ENCODE assay signal across 10 mouse cellular contexts in the genomic region with DNA sequence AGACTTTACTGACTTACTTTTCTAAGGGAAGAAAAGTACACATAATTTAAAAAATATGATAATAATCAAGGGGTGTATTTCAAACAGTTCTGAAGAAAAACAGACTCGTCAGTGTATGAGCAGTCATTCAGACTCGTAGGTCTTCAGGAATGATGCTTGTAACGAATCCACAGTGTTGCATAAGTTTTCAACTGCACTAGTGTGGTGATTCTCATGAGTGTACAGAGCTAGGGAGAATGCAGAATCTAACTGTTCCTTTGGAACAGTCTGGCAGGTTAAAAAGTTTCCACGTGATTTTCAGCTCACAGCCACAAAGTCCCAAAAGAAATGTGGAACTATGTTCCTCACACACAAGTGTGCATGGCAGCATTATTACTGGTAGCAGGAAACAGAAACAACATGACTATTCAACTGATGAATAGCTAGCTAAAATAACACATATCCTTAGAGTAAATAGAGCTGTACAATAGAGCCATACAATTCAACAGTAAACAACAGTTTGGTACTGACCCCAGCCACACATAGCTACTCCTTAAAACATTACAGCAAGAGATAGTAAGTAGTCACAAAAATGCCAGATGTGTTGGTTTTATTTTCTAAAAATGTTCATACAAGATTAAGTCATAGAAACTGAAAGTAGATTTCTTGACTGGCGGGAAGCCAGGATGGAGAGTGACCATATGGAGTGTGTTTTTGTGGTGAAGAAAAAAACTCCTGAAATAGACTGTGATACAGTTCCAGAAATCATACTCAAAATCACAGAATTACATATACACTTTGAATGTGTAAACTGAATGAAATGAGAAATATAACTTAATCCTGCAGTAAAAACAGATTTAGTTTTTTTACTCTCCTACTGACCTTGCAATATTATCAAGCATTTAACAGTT.
DNase-seq lines count a peak whose midpoint lies in the region; TF ChIP-seq lines count a peak whose summit lies in the region.
"Had no signal": no experiment of that assay in that cellular context is flagged by ENCODE, and none has a peak within 500 bp of the region (broad histone marks: within the 10 kb centered on the region; RNA-seq: fewer than 3 reads in every experiment).

No protein-coding gene starts in this region.

- DNase-seq in heart, adult 8-10 months (ENCODE audit: low spot score): peak; percentile 0
- DNase-seq in heart, adult 11 months: no peak
- DNase-seq in Muller cell, postnatal 12 days (ENCODE audit: inconsistent ontology term): peak; percentile 12
- peak; percentile 18 to 81 for DNase-seq in left cerebral cortex, adult 9 months (ENCODE audit: low spot score in 2 of 2)
- no peak for DNase-seq in T-cell, adult 2 months (ENCODE audit: low spot score)
- no peak for DNase-seq in retina, postnatal 1 day
- no peak for DNase-seq in adrenal gland, postnatal 4 days (ENCODE audit: low spot score in 2 of 2)

- no peak for TF ChIP-seq CTCF in embryonic fibroblast, embryonic 13.5 days (IDR thresholded peaks at IDR 0.05; ENCODE audit: borderline replicate concordance, insufficient read depth, low read length)

- H3K4me1 ChIP-seq in embryonic fibroblast, embryonic 13.5 days (ENCODE audit: control insufficient read depth, insufficient read depth, low read length): no peaks in the 10 kb centered on the region
- H3K4me1 ChIP-seq: heart, embryonic 15.5 days; midbrain, embryonic 12.5 days had no signal

- peak overlapping the region; percentile 93 for H3K27ac ChIP-seq in embryonic fibroblast, embryonic 13.5 days (ENCODE audit: insufficient read depth, low read length)
- H3K27ac ChIP-seq: heart, embryonic 15.5 days; midbrain, embryonic 12.5 days had no signal

- TF ChIP-seq POLR2A in embryonic fibroblast, embryonic 13.5 days (IDR thresholded peaks at IDR 0.05; ENCODE audit: low read depth, low read length): no peak

- no peak overlapping the region for H3K4me3 ChIP-seq in embryonic fibroblast, embryonic 13.5 days (ENCODE audit: insufficient read depth, low read length)
- H3K4me3 ChIP-seq: heart, embryonic 15.5 days; midbrain, embryonic 12.5 days had no signal

Comparison
In these comparisons a context has a peak if more than half of its experiments do, and no peak if none do; other contexts are left out.
1. DNase-seq: peak in heart, adult 8-10 months (single experiment), Muller cell, postnatal 12 days (single experiment) and left cerebral cortex, adult 9 months (2 of 2); none in heart, adult 11 months (single experiment), T-cell, adult 2 months (single experiment), retina, postnatal 1 day (single experiment) and adrenal gland, postnatal 4 days (0 of 2).